Mouse (Mus musculus): ENCODE results near the gene Cd34. TPM values are rescaled to one million over a fixed set of nuclear protein-coding genes. Genes with fewer than 3 reads are reported as not detected.

Cd34 gene
- polyA plus RNA-seq, 1 experiment from 2014 or later = 95.6 TPM

GRCm38 (mm10) chr1:194992589-194993317, 54.1 kb downstream of the Cd34 start:
- Histone ChIP-seq H3K9me3 (replicated peaks) (no peaks in the 10 kb centered on the region), H3K4me2 (no peak overlapping the region), H3K9ac (no peak overlapping the region), H3K4me1 (0 out of 2 replicates have a peak, but pooled peaks cover 2% of the 10 kb centered on the region), H3K4me3 (replicated peaks) (no peak overlapping the region), H3K27ac (no peak overlapping the region), H3K36me3 (no peaks in the 10 kb centered on the region), H3K27me3 (no peaks in the 10 kb centered on the region)
- WGBS = 55% methylated on average over 5 of the region's 5 CpGs
- no peak for ATAC-seq (replicated peaks; ENCODE audit: low FRiP score)

- 0 out of 2 replicates have a peak, but pooled peaks cover 2% of the 10 kb centered on the region for H3K4me1 ChIP-seq
- H3K4me2 ChIP-seq = no peak overlapping the region
- H3K27ac ChIP-seq = no peak overlapping the region
- no peak overlapping the region for H3K9ac ChIP-seq
- no peak overlapping the region for H3K4me3 ChIP-seq (replicated peaks)
- no peaks in the 10 kb centered on the region for H3K36me3 ChIP-seq
- H3K9me3 ChIP-seq (replicated peaks) = no peaks in the 10 kb centered on the region
- no peaks in the 10 kb centered on the region for H3K27me3 ChIP-seq
- ATAC-seq (replicated peaks; ENCODE audit: low FRiP score) = no peak
- 73% methylated on average over 1 of the region's 1 CpGs for WGBS
These were observed 54.9 kb downstream of the Cd34 start for GRCm38 (mm10) chr1:194993409-194993988.

DNA sequence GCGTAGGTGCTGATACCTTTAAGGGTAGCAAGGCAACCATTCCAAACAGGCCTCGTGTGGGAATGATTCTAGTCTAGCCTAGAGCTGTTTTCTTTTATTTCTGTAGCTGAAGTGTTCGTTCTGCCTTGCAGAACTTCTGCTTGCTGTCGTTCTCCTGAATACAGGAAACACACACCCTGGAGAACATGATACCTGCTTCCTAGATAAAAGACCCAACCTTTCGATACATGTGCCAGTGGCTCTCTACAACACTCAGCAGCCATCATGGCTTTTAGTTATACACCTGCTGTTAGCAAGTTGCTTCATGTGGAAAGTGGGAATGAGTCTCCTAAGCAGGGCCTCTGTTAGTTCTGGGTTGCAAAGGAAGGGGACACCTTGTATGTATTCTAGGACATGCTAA, 55.6 kb downstream of the Cd34 start:
- WGBS = 59% methylated on average over 5 of the region's 5 CpGs
- Histone ChIP-seq H3K36me3 (no peaks in the 10 kb centered on the region), H3K9me3 (replicated peaks) (no peaks in the 10 kb centered on the region), H3K4me1 (0 out of 2 replicates have a peak, but pooled peaks cover 2% of the 10 kb centered on the region), H3K9ac (no peak overlapping the region), H3K4me3 (replicated peaks) (no peak overlapping the region), H3K4me2 (no peak overlapping the region), H3K27me3 (no peaks in the 10 kb centered on the region), H3K27ac (no peak overlapping the region)
- ATAC-seq (replicated peaks; ENCODE audit: low FRiP score) = no peak

- no peak for ATAC-seq (replicated peaks; ENCODE audit: low FRiP score)
- Histone ChIP-seq H3K4me3 (replicated peaks) (no peak overlapping the region), H3K4me1 (0 out of 2 replicates have a peak, but pooled peaks cover 2% of the 10 kb centered on the region), H3K27me3 (no peaks in the 10 kb centered on the region), H3K4me2 (no peak overlapping the region), H3K9ac (no peak overlapping the region), H3K27ac (no peak overlapping the region), H3K36me3 (no peaks in the 10 kb centered on the region), H3K9me3 (replicated peaks) (no peaks in the 10 kb centered on the region)
- WGBS = 63% methylated on average over 2 of the region's 2 CpGs
These were observed 56.6 kb downstream of the Cd34 start for GRCm38 (mm10) chr1:194995196-194995595.

DNA sequence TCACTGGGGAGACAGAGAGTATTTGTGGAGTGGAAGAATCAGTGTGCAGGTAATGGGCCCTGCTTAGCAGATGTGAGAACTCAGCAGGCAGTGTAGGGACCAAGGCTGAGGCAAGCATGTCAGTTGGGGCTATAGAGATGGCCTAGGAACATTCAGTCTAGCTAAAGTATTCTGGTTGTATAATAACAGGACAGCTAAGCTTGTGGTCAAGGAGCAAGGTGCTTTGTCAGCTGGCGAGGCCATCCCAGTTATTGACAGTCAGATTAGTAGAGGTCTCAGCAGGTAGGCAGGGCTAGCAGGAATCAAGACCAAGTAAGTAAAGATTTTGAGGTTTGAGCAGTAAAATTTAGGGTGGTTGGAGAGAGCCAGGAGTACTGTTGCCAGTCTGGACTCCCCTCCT, 59.8 kb downstream of the Cd34 start:
- 85% methylated on average over 1 of the region's 1 CpGs for WGBS
- no peaks in the 10 kb centered on the region for H3K36me3 ChIP-seq
- no peak for ATAC-seq (replicated peaks; ENCODE audit: low FRiP score)
- H3K9ac ChIP-seq = no peak overlapping the region
- no peaks in the 10 kb centered on the region for H3K9me3 ChIP-seq (replicated peaks)
- H3K4me3 ChIP-seq (replicated peaks) = no peak overlapping the region
- H3K4me1 ChIP-seq = 0 out of 2 replicates have a peak, but pooled peaks cover 2% of the 10 kb centered on the region
- no peak overlapping the region for H3K4me2 ChIP-seq
- H3K27me3 ChIP-seq = no peaks in the 10 kb centered on the region
- H3K27ac ChIP-seq = no peak overlapping the region

GRCm38 (mm10) chr1:195003328-195003727, 64.7 kb downstream of the Cd34 start:
- 85% methylated on average over 4 of the region's 4 CpGs for WGBS
- Histone ChIP-seq H3K4me3 (replicated peaks) (no peak overlapping the region), H3K27me3 (no peaks in the 10 kb centered on the region), H3K36me3 (no peaks in the 10 kb centered on the region), H3K9ac (no peak overlapping the region), H3K4me2 (no peak overlapping the region), H3K4me1 (no peaks in the 10 kb centered on the region), H3K9me3 (replicated peaks) (no peaks in the 10 kb centered on the region), H3K27ac (no peak overlapping the region)
- ATAC-seq (replicated peaks; ENCODE audit: low FRiP score) = no peak

- ATAC-seq (replicated peaks; ENCODE audit: low FRiP score) = no peak
- Histone ChIP-seq H3K4me1 (no peaks in the 10 kb centered on the region), H3K36me3 (no peaks in the 10 kb centered on the region), H3K27ac (no peak overlapping the region), H3K9me3 (replicated peaks) (no peaks in the 10 kb centered on the region), H3K4me3 (replicated peaks) (no peak overlapping the region), H3K27me3 (no peaks in the 10 kb centered on the region), H3K4me2 (no peak overlapping the region), H3K9ac (no peak overlapping the region)
- 71% methylated on average over 1 of the region's 1 CpGs for WGBS
These were observed 65.6 kb downstream of the Cd34 start for GRCm38 (mm10) chr1:195004194-195004593.

- no peak overlapping the region for H3K9ac ChIP-seq
- H3K4me1 ChIP-seq = no peaks in the 10 kb centered on the region
- ATAC-seq (replicated peaks; ENCODE audit: low FRiP score) = no peak
- no peaks in the 10 kb centered on the region for H3K36me3 ChIP-seq
- no peaks in the 10 kb centered on the region for H3K9me3 ChIP-seq (replicated peaks)
- H3K27ac ChIP-seq = no peak overlapping the region
- no peak overlapping the region for H3K4me3 ChIP-seq (replicated peaks)
- no peaks in the 10 kb centered on the region for H3K27me3 ChIP-seq
- no peak overlapping the region for H3K4me2 ChIP-seq
These were observed 67.6 kb downstream of the Cd34 start for GRCm38 (mm10) chr1:195006267-195006666.

Other genes with a start within 250 kb of the Cd34 start
- 0.76 and 1.1 TPM in 2 replicates for gene Cd46, start 153.4 kb downstream of the Cd34 start, polyA plus RNA-seq (2015; fragmentation: Nextera tagmentation; extraction: Ambion mirVana)
- gene Cr1l, start 192.8 kb downstream of the Cd34 start, polyA plus RNA-seq (2015; fragmentation: Nextera tagmentation; extraction: Ambion mirVana) = 71.7 and 78.9 TPM in 2 replicates
- 1.6 and 2.3 TPM in 2 replicates for gene Cr2, start 237.9 kb downstream of the Cd34 start, polyA plus RNA-seq (2015; fragmentation: Nextera tagmentation; extraction: Ambion mirVana)